Mouse (Mus musculus): ENCODE data around the gene Rab25. TPM values are rescaled to one million over a fixed set of nuclear protein-coding genes. Genes with fewer than 3 reads are reported as not detected.
A peak's percentile ranks its signal among the peaks of the same experiment; 100 is the strongest.

Rab25 gene
- polyA plus RNA-seq, 1 experiment from 2014 or later = 9.3 TPM

DNA sequence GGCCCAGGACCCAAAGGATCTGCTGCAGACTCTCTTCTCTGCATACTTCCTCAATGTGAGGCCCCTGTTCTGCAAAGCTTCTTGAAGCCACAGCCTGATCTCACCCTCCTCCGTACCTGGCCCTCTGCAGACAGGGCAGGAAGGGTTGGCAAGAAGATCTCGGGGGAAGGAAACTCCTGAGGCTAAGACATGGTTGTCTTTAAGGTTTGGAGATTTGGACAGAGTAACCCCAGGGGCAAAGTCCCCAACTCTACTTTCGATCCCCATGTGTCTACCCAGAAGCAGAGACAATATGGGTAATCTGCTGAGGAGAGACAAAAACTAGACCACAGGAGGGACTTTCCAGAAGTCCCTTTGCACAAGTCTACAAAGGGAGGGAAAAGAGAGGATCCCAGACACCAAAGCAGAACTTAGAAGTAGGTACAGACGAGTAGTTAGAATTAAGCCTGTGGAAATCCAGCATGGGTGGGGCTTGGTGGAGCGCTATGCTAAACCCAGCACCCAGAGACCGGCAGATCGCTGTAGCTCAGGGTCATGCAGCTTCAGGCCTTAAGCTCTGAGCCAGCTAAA is 34.5 kb downstream of the Rab25 start:
- Histone ChIP-seq H3K4me3 (no peak overlapping the region), H3K36me3 (no peaks in the 10 kb centered on the region), H3K4me2 (replicated peaks) (no peak overlapping the region; the same call in 1 of the 2 replicates), H3K4me1 (peaks cover 60% of the 10 kb centered on the region), H3K27ac (peak overlapping the region; percentile 84; the same call in 1 of the 2 replicates), H3K27me3 (no peaks in the 10 kb centered on the region), H3K9me3 (no peaks in the 10 kb centered on the region), H3K9ac (no peak overlapping the region)
- 74% methylated on average over 7 of the region's 7 CpGs for WGBS
- no peak for ATAC-seq (ENCODE audit: low FRiP score, low read depth)

DNA sequence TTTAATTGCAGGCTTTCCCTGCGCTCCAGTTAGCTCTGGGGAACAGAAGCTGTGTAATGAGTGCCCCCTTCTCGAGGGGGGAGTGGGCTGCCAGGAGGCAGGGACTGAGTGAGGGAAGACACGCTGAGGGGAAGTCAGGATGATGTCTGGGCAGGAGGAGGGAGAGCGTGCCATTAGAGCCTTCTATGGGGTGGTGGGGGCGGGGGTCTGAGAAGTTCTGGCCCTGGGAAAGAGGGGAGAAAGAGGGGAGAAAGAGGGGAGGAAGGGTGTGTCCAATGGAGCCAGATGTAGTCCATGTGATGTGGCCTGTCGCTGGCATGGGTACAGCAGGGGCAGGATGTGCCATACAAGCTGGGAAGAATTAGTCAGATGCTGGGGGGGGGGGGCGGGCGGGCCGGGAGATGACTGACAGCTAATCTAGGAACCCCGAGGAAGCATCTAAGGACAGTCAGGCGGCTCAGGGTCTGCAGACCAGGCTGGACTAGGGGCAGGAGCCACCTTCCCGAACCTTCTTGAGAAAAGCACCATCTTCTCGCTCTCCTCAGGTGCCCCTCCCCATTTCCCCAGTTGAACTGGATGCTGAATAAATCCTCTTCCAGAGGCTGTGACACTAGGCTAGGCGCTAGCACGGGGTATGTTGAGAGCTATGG is 35.1 kb downstream of the Rab25 start:
- Histone ChIP-seq H3K4me1 (peaks cover 60% of the 10 kb centered on the region), H3K27me3 (no peaks in the 10 kb centered on the region), H3K9me3 (no peaks in the 10 kb centered on the region), H3K4me2 (replicated peaks) (peak overlapping the region; percentile 29), H3K4me3 (no peak overlapping the region), H3K9ac (0 out of 2 replicates have a peak overlapping the region, but pooled peaks have one; percentile 21), H3K27ac (peak overlapping the region; percentile 84), H3K36me3 (no peaks in the 10 kb centered on the region)
- 35% methylated on average over 13 of the region's 15 CpGs for WGBS
- 0 out of 2 replicates have a peak, but pooled peaks have one; percentile 16 for ATAC-seq (ENCODE audit: low FRiP score, low read depth)

DNA sequence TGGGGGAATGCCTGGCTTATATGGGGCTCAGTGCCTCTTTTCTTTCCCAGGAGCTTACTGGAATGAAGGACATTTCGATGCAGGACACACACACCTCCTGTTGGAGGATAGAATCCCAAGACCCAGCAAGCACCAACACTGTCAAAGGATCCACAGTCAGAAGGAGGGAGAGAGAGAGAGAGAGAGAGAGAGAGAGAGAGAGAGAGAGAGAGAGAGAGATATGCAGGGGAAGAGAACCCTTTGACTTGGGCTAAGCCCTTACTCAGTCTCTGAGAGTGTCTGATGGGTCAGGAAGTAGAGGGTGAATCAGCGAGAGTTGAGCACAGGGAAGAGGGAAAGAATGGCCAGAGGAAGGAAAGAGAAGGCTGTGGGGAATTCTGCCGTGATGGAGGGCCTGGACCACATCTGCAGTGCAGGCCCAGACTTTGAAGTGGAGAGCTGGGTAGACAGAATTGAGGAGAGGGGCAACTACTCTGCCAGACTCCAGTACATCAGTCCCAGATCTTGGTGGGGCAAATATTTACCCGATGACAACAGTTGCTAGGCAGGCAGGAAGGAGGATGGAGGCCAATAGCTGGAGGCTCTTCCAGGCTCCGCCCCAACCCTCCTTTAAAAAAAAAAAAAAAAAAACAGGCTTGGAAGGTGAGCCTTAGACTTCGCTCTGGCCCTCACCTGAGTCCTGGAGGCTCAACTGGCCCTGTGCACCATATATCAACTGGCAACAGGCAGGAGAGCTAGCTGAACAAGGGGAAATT is 35.8 kb downstream of the Rab25 start:
- Histone ChIP-seq H3K9ac (0 out of 2 replicates have a peak overlapping the region, but pooled peaks have one; percentile 21), H3K4me1 (peaks cover 60% of the 10 kb centered on the region), H3K27me3 (no peaks in the 10 kb centered on the region), H3K27ac (peak overlapping the region; percentile 84), H3K4me3 (no peak overlapping the region), H3K9me3 (no peaks in the 10 kb centered on the region), H3K36me3 (no peaks in the 10 kb centered on the region), H3K4me2 (replicated peaks) (peak overlapping the region; percentile 29)
- ATAC-seq (ENCODE audit: low FRiP score, low read depth) = no peak
- 27% methylated on average over 6 of the region's 6 CpGs for WGBS

DNA sequence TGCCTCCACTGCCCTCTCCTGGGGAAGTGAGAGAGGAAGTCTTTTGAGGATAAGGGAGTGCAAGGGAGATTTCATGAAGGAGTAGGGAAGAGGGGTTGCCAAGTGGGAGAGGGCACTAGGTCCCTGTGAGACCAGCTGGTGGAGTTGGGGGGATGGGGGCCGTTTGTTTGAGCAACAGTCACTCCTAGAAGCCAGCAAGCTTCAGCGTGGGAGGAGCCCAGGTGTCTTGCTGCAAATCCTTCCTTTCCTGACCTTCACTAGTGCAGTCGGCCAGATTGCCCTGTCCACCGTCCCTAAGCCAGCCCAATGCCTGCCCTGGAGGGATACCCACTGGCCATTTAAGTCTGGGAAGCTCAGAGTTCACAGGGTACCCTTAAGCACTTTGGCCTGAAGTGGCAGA is 36.5 kb downstream of the Rab25 start:
- Histone ChIP-seq H3K27ac (peak overlapping the region; percentile 84), H3K4me3 (no peak overlapping the region)
- ATAC-seq (ENCODE audit: low FRiP score, low read depth) = no peak

DNA sequence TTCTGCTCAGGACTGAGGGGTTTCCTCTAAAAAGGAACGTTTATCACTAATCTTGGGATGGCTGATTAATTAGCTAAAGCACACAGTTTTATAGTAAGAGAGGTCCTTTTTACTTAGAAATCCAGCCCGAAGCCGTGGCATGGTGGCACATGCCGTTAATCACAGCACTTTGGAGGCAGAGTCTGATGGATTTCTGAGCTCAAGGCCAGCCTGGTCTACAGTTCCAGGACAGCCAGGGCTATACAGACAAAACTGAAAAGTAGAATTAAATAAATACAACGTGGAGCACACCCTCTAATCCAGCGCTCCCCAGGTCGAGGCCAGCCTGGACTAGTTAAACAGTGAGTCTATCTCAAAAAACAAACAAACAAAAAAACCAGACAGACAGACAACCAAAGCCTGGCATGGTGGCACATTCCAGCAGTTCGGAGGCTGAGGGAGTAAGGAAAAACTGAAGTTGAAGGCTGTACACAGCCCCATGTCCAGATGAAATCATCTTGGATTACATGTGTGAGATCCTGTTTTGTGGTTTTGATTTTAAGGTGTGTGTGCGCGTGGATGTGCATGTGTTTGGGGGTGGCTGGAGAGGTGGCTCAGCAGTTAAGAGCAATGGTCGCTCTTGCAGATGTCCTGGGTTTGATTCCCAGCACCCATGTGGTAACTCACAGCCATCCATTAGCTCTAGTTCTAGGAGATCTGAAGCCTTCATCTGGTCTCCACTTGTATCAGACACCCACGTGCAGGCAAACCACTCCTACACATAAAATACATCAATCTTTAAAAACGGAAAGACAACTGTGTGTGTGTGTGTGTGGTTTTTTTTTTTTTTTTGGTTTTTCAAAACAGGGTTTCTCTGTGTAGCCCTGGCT is 37.4 kb downstream of the Rab25 start:
- Histone ChIP-seq H3K27ac (peak overlapping the region; percentile 94), H3K27me3 (no peaks in the 10 kb centered on the region), H3K4me3 (peak overlapping the region; percentile 40), H3K36me3 (no peaks in the 10 kb centered on the region), H3K4me2 (replicated peaks) (peak overlapping the region; percentile 62), H3K9ac (peak overlapping the region; percentile 59), H3K4me1 (peaks cover 74% of the 10 kb centered on the region), H3K9me3 (no peaks in the 10 kb centered on the region)
- ATAC-seq (ENCODE audit: low FRiP score, low read depth) = no peak
- 43% methylated on average over 13 of the region's 13 CpGs for WGBS

More for the DNA sequence above, 36.5 kb downstream of the Rab25 start:
- H3K36me3 ChIP-seq = no peaks in the 10 kb centered on the region
- H3K4me2 ChIP-seq (replicated peaks) = no peak overlapping the region
- H3K9me3 ChIP-seq = no peaks in the 10 kb centered on the region
- no peak overlapping the region for H3K9ac ChIP-seq
- H3K4me1 ChIP-seq = peaks cover 67% of the 10 kb centered on the region
- 49% methylated on average over 4 of the region's 4 CpGs for WGBS
- no peaks in the 10 kb centered on the region for H3K27me3 ChIP-seq

DNA sequence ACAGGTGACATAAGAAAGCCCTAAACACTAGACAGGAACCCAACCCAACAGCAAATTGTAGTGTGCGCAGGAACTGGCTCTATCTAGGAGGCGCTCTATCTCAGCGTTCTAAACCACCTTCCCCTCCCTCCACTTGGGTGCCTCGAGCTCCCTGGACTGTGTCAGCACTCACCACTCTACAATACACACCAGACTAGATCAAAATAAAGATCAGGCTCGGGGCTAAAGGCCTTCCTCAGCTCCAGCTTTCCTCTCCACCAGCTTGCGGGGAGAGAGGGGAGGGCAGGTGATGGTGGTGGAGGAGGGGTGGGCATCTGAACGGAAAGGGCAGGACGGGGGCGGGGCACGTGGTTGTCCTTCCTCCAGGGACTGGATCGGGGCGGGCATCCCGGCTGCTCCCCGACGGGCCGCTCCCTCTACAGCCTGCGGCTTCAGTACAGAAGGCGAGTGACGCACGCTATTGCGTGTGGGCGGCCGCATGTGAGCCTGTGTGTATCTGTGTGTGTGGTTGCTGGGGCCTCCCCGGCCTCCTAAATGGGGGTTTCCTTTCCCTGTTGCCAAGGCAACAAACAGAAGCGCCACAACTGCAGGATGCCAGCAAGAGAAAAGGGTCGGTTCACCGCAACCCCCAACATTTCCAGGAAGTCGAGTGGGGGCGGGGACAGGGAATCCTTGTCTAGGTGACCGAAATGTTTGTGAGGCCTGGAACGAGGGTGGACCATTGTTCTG is 38.2 kb downstream of the Rab25 start, which contains the start of gene Lmna:
TSS of gene Lmna (minus strand) at position 265 of the 729 bp plus-strand sequence.
- Histone ChIP-seq H3K9me3 (no peaks in the 10 kb centered on the region), H3K27me3 (no peaks in the 10 kb centered on the region), H3K9ac (peak within 1 kb of the TSS; percentile 59), H3K4me2 (replicated peaks) (peak within 1 kb of the TSS; percentile 62), H3K4me1 (peaks cover 80% of the 10 kb centered on the region), H3K4me3 (peak within 1 kb of the TSS; percentile 40), H3K27ac (peak within 1 kb of the TSS; percentile 94), H3K36me3 (no peaks in the 10 kb centered on the region)
- peak; percentile 92 for ATAC-seq (ENCODE audit: low FRiP score, low read depth)
- 1% methylated on average over 31 of the region's 31 CpGs for WGBS

DNA sequence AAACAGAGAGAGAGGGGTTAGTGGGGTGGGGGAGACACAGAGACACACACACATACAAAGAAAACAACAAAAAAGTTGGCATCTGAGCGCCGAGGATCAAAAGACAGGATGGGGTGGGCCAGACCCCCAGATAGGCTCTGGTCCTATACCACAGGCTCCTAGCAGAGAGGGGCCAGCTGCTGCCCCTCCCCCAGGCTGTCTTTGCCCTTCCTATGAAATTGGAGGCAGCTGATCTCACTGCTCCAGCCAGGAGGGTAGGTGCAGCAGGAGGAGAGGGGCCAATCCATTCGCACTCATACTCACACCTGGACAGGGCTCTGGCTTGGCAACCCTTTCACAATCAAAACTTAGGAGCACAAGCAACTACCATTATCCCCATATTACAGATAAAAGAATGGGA is 38.9 kb downstream of the Rab25 start:
- peak overlapping the region; percentile 62 for H3K4me2 ChIP-seq (replicated peaks)
- H3K36me3 ChIP-seq = no peaks in the 10 kb centered on the region
- H3K27ac ChIP-seq = peak overlapping the region; percentile 94
- no peaks in the 10 kb centered on the region for H3K9me3 ChIP-seq
- H3K27me3 ChIP-seq = no peaks in the 10 kb centered on the region
- no peak for ATAC-seq (ENCODE audit: low FRiP score, low read depth)
- WGBS = 52% methylated on average over 3 of the region's 3 CpGs
- peaks cover 79% of the 10 kb centered on the region for H3K4me1 ChIP-seq
- peak overlapping the region; percentile 40 for H3K4me3 ChIP-seq
- peak overlapping the region; percentile 59; the same call in 1 of the 2 replicates for H3K9ac ChIP-seq

DNA sequence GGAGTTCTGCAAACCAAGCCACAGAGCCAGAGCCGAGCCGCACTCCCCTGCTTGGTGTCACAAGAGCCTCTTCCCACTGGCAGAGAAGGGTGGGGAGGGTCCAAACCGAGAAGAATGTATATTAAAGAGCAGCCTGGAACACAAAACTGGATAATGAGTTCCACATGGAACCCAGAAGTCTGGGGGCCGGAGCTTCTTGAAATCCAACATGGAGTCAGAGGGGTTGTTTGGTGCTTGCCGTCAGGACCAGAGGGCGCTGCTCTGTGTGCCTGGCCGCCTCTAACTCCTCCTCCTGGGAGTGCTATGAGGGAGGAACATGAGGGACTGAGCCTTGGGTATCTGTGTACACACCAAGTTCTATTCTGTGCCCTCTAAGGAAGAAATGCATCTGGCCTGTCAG is 42.3 kb downstream of the Rab25 start:
- peaks cover 79% of the 10 kb centered on the region for H3K4me1 ChIP-seq
- no peaks in the 10 kb centered on the region for H3K9me3 ChIP-seq
- no peaks in the 10 kb centered on the region for H3K36me3 ChIP-seq
- H3K4me3 ChIP-seq = no peak overlapping the region
- peak overlapping the region; percentile 85 for H3K27ac ChIP-seq
- H3K9ac ChIP-seq = no peak overlapping the region; the same call in 1 of the 2 replicates
- WGBS = 27% methylated on average over 7 of the region's 7 CpGs
- H3K27me3 ChIP-seq = no peaks in the 10 kb centered on the region
- ATAC-seq (ENCODE audit: low FRiP score, low read depth) = no peak
- peak overlapping the region; percentile 31 for H3K4me2 ChIP-seq (replicated peaks)

DNA sequence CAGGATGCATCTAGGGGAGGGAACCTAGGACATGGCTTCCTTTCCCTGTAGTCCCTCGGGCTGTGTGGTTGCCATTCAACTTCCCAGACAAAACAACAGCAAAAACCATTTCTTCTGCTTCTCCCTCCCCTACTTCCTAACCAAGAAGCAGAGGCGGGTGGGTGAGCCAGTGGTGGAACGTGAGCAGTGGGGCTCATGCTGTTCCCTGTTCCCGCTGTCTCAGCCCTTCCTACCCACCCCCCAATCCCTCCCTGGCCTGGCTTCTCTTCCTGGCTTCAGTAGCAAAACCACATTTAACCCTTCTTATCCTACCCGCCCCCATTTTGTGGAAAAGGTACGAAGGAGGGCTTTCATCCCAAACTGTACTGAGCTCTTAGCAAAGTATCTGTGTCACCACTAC is 43.0 kb downstream of the Rab25 start:
- Histone ChIP-seq H3K27me3 (no peaks in the 10 kb centered on the region), H3K9ac (no peak overlapping the region; the same call in 1 of the 2 replicates), H3K9me3 (no peaks in the 10 kb centered on the region), H3K36me3 (peaks cover 1% of the 10 kb centered on the region; the same call in 1 of the 2 replicates), H3K27ac (peak overlapping the region; percentile 85), H3K4me2 (replicated peaks) (peak overlapping the region; percentile 31), H3K4me1 (peaks cover 78% of the 10 kb centered on the region), H3K4me3 (no peak overlapping the region)
- ATAC-seq (ENCODE audit: low FRiP score, low read depth) = no peak
- WGBS = 50% methylated on average over 6 of the region's 6 CpGs

DNA sequence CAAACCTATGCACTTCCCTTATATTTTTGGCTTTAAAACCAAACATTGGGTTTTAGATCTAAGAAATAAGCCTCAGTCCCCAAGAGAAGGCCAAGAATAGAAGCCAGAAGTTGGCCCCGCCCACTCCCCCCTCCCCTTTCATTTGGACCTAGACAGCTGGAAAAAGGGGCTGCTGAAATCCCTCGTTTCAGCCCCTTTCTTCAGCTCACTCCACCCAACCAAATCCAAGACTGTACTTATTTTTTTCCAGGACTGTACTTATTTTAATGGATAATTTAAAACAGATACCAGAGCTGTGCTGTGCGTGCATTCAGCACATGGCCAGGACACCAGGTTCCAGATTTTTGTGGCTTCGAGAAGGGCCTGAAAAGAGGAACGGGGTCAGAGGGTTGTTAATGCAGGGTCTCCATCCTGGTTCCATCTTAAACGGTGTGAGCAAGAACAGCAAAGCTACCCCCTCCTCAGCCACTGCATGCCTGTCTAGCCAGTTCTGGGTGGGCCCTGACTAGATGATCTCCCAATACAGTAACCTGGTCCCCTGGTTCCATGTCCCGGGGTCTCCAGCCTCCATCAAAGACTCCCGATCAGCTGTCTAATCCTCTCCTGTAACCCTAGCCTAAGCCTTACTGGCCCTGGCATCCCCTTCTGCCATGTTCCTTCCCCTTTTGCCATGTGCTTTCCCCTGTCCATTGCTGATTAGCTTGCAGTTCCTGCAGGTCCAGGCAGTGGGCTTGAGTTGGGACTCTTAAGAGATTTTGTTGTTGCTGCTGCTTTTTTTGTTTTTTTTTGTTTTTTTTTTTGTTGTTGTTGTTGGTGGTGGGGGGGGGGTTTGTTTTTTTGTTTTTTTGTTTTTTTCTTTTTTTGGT is 44.0 kb downstream of the Rab25 start:
- peaks cover 8% of the 10 kb centered on the region; the same call in 1 of the 2 replicates for H3K36me3 ChIP-seq
- peak overlapping the region; percentile 92 for H3K27ac ChIP-seq
- 20% methylated on average over 8 of the region's 8 CpGs for WGBS
- peak; percentile 43 for ATAC-seq (ENCODE audit: low FRiP score, low read depth)
- H3K9me3 ChIP-seq = no peaks in the 10 kb centered on the region
- peak overlapping the region; percentile 86; the same call in 1 of the 2 replicates for H3K4me3 ChIP-seq
- peaks cover 69% of the 10 kb centered on the region for H3K4me1 ChIP-seq
- H3K27me3 ChIP-seq = no peaks in the 10 kb centered on the region
- 0 out of 2 replicates have a peak overlapping the region, but pooled peaks have one; percentile 94 for H3K9ac ChIP-seq
- peak overlapping the region; percentile 99 for H3K4me2 ChIP-seq (replicated peaks)

All from limb, embryonic 13.5 days (tissue).